Mouse (Mus musculus): ENCODE data around the gene Cip2a.

DNA sequence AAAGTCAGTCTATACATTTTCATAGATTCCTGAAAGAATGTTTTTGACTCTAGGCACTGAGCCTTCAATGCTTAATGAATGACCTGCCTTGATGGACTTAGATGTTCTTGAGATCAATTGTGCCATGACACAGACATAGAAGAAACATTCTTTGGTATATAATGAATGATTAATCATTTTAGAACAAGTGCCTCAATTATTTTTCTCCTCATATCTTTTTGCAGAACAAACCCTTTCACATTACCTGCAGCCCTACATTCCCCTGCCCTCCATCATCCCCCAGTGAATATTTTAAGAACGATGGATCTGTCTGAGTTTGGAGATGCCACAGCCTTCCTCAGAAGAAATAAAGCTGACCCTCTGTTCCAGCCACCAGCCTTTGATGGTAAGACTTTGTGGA lies 63.2 kb downstream of the Cip2a start, which contains the start of gene Myh15:
- TF ChIP-seq POLR2A (IDR thresholded peaks at IDR 0.05; ENCODE audit: extremely low read depth, insufficient read depth, low read length) (no peak), CTCF (IDR thresholded peaks at IDR 0.05; ENCODE audit: low read depth, low read length) (no peak)
